Mouse (Mus musculus) right cerebral cortex, postnatal 14 days (tissue): Measurements from ENCODE around the gene Uxt.
A peak's percentile ranks its signal among the peaks of the same experiment; 100 is the strongest.

Experiments used
- DNase-seq: peaks from one replicate; pipeline ENCODE4 v3.0.0; 2022

Gene Uxt

DNA sequence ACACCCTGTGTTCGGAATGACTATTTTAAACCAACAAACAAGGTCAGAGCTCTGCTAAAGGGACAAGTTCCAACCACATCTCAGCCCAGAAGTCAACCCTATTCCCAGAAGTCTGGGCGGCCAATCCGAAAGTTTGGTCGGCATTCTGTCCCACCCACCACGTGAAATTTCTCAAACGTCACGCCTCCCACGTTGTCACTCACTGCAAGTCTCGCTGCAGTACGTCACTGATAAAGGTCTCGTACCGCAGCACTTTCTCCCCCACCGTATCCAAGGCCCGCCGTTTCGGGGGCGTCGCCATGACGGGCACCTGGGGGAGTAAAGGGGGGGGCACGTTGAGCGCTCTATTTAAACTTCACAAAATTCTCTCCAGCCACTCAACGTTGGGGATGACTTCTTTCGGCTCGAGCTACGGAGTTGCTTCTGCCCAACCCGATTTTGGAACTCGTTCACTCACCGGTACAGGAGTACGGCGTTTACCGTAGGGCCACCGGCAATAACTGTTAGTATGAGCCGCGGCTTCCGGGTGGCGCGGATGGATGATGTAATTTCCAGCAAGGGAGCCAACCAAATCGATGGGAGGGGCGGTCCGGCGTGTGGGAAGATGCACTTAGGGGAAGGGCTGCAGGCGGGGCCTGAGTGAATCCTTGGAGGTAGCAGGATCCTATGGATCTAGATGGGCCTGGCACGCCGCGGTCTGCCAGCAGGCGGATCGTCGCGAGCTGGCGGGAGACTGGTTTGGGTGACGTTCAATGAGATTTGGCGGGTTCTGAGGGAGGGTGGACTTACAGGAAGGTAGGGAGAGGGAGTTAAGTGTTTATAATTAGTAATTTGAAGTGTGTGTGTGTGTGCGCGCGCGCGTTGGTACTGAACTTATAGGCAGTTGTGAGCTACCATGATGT lies at the start of gene Uxt:
Uxt (minus strand) TSS at position 541 of the 902 bp plus-strand sequence.
- peak; percentile 86 for DNase-seq

DNA sequence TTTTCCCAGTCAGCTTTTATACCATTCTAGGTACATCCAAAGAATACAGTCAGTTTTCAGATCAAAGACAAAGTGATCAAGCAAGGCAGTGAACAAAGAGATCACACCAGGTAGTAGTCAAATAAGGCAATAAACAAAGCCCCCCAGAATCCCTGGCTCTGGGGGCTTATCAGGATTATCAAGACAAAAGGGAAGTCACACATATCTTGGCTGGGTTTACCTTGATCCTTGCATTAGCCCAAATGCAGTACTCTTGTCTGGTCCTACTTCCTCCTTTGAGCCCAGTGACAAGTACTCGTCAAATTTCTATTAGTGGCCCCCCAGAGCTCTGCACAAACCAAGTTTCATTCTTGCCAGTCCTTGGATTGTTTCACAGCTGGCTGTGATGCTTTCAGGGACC lies 19.1 kb upstream of the Uxt start:
- no peak for DNase-seq

DNA sequence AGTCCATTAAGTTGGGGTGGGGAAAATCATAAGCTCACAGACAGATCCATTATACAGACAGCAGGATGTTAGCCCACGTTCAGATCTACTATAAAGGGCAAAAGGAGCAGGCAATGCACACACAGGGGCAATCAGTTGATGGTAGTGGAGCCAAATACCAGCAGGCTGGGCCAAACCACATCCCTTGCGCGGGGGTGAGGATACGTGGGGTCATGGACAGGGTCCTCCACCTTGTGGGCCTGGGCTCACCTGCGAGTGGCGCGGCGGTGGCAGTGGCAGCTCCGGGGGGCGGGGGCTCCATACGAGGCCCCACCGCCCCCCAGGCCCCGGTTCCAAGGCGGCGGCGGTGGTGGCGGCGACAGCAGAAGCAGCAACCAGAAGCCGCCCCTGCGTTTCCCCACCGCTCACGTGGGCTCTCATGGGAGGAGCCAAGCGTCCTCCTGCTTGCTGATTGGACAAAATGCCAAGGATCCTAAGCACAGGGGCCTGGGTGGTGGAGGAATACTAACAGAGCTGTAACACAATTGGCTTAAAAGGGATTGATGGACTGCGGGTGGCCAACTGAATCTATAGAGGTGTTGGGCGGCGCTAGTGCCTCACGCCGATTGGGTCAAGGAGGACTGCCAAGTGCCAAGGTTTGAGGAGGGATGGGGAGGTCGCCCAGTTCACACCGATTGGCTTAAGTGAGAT lies 11.5 kb downstream of the Uxt start, which contains the start of gene Elk1:
Elk1 (minus strand) TSS at position 418 of the 690 bp plus-strand sequence.
- peak; percentile 72 for DNase-seq

DNA sequence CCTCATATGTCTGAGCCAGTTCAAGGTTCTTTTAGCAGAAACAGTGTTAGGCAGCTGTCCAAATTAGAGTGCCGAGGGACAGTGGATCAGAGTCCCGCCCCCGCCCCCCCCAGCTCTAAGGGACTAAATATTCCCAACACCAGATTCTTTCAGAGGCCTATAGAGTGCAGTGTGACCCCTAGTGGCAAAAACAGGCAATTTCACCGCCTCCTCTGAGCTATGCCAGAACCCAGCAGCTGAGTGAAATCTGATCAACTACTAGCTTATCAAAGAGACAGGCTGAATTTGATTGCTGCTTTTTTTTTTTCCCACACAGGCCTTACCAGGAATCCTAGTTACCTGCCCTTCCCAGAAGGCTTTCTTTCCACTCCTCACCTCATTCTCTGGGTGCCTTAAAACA lies 15.8 kb downstream of the Uxt start:
- DNase-seq, result peak; percentile 42

DNA sequence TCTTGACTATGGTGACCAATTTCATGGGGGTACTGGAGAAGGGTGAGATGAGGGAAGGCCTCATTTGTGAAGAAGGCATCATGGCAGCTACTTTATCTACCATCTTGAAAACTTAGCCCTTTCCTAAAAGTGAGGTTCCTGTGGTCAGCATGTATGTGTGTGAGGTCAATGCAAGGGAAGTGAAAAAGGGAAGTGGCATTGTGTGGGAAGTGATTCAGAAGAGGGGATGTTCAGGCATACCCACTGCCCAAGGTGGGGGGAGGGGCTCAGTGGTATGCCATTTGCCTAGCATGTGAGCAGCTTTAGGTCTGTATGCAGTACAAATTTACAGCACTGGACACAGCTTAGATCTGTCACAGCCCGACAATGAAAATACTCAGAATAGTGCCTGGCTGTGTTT lies 29.9 kb downstream of the Uxt start:
- DNase-seq, result no peak

DNA sequence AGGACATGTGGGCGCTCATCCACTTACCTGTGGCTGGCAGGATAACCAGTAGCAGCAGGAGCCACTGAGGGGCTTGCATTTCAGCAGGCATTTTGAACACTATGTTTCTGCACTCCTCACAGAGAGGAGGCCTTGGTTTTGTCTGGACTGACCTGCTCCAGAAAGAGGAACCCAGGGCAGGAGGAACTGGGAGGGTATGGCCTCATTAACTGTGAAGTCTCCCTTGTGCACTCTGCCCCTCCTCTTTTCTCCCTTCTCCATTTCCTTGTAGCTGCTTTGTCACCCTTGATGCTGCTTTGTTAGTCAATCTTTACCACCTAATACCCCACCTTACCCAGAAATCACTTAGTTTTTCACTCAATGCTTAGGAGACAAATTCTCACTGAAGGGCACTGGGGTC lies 30.5 kb downstream of the Uxt start, which contains the start of gene Cfp:
Cfp (minus strand) TSS at position 192 of the 400 bp plus-strand sequence.
- no peak for DNase-seq

DNA sequence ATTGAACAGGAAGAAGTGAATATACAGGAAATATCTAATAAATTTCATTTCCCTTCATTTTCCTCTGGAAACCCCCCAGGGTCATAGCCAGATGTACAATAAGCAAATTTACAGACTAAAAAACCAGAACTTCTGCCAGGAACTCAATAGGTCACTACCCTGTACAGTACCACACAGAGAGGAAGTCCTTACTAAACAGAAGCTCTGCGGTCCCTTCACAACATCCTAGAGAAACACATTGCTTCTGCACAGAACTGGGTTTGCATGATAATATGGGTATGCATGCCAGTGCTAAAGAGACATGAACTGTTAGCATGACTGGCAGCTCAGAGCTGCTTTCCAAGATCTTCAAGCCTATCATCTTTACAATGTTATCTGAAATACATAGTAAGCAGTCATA lies 32.0 kb downstream of the Uxt start:
- DNase-seq, result no peak

DNA sequence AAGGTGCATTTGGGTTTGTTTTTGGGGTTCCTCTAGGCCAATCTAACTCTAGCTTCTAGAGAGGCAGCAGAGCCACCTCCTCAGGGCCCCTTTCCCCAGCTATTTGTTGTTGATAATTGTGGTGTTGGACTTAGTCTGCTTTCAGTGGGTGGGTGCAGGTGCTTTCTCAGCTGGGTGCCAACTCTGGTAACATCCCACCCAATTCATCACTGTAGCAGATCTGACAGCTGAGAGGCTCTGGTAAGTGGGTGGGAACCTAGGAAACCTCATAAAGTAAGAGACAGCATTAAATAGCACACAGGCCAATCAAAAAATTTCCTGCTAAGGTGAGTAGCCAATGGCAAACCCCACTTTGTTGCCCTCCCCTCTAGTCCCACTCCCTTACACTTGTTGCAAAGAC lies 36.8 kb downstream of the Uxt start:
- no peak for DNase-seq

DNA sequence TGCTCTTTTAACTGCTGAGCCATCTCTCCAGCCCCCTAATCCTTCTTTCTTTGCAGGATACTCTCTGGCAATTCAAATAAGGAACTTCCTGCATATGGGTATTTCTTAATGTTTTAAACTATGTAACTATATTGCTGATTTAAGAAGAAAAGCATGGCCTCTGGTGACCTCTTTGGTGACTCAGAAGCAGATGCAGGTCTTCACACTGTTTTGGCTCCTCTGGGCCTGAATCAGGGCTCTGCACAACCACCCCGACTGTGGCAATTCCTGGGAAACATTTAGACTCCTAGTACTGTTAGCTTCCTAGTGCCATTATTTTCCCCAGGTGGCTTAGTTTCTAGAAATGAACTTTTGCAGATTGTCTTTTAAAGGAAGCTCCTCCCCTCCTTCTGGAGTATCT lies 38.3 kb downstream of the Uxt start:
- no peak for DNase-seq

DNA sequence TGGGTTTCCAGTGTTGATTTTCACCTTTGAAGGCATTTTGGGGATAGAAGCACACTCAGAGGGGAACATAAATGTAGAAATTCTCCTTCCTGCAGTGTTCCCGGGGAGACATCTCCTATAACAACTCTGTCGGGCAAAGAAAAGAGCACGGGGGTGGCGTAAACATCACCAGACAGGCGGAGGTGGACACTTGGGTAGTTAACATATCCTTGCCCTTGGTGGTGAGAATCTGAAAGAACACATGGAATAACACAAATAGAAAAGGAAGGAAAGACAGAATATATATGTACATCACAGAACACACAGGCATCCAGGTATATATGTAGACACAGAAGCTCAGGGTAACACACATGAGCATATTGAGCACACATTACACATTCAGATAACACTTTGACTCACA lies 40.5 kb downstream of the Uxt start:
- DNase-seq, result no peak

DNA sequence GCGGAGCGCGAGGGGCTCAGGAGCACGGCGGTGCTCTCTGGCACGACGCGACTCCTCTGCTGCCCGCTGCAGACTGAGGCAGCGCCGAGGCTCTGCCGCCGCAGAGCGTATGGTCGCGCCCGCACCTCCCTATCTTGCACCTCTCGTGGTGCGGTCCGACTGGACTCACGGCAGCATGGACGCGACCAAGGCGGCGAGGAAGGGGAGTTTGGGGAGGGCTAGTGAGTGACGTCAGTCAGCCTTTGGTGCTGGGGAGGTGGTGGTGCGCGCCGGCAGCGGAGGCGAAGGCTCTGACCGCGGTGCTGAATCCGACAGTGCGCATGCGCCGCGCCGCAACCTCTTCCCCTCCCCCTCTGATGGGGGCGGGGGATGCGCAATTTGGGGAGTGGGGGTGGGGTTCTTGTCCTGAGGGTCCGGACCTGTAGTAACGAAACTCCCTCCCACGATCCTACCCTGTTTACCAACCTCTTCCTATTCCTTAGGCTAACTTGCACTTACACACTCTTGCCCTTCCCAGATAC lies 40.9 kb downstream of the Uxt start, which contains the start of gene Syn1:
Syn1 (minus strand) TSS at position 161 of the 521 bp plus-strand sequence.
- DNase-seq, result peak; percentile 78

DNA sequence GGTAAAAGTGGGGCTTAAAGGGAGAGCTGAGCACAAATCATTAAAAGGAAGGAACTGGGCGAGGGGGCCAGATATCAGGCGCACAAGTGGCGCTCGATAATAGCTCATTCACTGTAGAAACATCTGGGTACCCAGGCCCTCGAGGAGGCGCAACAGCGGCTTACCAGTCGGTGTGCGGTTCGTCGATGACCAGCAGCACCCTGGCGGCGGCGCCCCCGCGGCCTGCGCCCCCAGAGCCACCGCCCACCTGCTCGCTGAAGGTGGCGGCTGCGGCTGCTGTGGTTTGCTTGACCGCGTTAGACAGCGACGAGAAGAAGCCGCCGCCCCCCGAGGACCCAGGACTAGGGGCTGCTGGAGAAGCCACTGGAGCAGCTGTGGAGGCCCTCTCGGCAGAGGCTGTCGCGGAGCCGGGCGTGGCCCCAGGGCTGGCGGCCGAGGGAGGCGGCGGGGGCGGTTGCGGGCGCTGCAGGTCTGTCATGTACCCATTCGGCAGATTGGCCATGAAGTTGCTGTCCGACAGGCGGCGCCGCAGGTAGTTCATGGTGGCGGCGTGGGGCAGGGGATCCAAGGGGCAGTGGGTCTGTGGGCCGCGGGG lies 41.5 kb downstream of the Uxt start:
- no peak for DNase-seq

DNA sequence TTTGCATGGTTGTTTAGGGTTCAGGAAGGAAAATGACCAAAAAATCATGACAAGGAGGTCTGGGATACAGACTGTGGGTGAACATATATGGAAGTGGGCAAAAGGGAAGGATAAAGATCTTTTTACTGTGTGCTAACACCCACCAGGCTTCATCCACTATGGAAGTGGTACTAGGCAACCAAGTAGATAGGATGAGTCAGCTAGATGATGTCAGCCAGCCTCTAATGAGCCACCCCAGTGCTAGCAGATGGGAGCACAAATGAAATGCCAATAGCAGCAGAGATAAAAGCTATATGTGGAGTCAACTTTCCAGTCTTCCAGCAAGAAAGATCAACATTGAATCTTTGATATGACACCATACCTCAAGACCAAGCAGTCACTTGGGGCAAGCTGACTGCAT lies 46.7 kb downstream of the Uxt start:
- DNase-seq, result no peak

DNA sequence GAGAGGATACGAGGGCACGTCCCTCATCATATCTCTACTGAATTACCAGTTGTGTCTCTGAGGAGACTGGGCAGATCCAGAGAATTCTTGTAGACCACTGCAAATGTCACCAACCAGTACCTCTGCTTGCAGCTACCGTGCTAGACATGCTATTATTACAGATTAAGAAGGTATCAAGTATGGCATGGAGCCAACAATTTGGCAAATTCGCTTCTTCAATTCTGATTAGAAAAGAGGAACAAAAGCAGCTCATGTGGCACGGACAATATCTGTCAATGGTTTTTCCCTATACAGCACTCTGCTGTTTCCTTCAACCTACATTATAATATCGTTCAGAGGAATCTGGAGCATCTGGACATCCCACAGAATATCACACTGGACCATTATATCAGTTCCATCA lies 48.1 kb downstream of the Uxt start:
- no peak for DNase-seq

DNA sequence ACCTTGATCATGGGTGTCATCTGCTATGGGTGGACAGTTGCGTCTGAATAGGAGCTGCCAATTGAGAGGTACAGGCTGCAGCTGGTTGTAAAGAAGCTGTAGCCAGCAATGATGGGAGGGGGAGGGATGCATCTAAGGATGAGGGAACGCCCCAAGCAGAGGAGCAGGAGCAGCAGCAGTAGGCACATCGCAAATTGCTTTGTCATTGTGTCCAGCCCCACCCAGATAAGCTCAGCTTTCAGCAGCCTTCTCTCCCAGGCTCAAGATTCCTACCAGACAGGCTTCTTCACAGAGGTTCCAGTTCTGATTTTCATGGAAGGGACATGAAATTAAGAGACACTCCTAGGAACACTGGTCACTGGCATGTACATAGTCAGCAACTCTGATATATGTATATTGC lies 51.7 kb downstream of the Uxt start:
- no peak for DNase-seq
